Mouse (Mus musculus) cerebellum, adult (tissue): Measurements from ENCODE around the gene Mfap3l.
"Not testable (repeated sequence)": the region's sequence is repeated elsewhere in the genome, so short reads cannot be mapped to it uniquely, and the experiment has no call there.

Source experiments
- ATAC-seq: cut with Nextera tagmentation; 2 replicates; pipeline ENCODE4 v1.9.2; 2017; ENCODE audit warnings: mild to moderate bottlenecking, moderate library complexity, mixed read lengths; ENCODE audit not compliant: insufficient number of reproducible peaks, low FRiP score, low TSS enrichment

The Mfap3l gene

GRCm38 (mm10) chr8:60647291-60647690 lies 14.7 kb downstream of the Mfap3l start:
- ATAC-seq = no peak

- ATAC-seq = no peak
Observed at GRCm38 (mm10) chr8:60649081-60649480, 16.5 kb downstream of the Mfap3l start.

- ATAC-seq = peak; percentile 60
Observed at GRCm38 (mm10) chr8:60650119-60650518, 17.5 kb downstream of the Mfap3l start.

DNA sequence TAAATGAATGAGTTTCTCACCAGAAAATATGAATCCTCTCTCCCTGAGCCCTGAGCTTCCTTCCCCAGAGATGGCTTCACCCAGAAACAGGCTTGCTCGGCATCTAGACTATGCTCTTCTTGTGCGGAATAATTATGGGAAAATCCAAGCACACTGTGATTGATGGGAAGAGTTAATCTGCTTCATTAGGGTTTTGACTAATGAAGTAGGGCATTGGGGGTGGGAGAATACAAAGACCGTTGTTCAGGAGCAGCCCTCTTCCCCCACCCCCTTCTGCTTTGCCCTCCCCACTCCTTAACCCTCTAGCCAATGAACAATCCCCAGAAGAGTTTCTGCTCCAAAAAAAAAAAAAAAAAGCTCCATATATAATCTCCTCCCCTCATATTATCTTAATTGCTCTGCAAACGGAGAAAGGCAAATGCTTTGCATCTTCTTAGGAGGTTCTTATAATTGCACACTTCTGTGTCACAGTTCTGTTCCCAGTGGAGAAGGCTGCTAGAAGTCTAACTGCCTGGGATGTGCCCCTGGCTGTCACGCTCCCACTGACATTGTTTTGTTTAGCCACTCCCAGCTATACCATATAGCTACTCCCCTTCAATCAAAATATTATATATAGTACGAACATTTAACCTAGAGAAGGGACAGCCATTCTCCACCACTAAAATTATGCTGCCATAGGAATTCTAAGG lies 24.9 kb downstream of the Mfap3l start:
- ATAC-seq = no peak

DNA sequence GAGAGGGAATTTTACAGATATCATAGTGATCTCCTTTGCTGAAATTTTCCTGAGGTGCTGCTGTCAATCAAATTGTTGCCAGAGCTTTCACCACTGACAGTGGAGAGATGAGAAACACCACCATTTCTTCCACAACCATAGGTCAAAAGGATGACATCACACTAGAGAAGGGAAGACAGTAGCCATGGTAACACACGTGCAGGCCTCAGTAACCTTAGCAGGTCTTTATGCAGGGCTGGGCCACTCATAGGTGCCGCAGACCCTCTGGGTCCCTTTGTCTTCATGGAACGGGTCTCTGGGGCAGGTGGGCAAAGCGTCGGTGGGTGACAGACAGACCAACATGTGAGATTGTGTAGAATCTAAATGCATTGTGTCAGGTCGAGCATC lies 25.5 kb downstream of the Mfap3l start:
- no peak for ATAC-seq

GRCm38 (mm10) chr8:60658686-60659085 lies 26.1 kb downstream of the Mfap3l start:
- not testable (repeated sequence) for ATAC-seq

DNA sequence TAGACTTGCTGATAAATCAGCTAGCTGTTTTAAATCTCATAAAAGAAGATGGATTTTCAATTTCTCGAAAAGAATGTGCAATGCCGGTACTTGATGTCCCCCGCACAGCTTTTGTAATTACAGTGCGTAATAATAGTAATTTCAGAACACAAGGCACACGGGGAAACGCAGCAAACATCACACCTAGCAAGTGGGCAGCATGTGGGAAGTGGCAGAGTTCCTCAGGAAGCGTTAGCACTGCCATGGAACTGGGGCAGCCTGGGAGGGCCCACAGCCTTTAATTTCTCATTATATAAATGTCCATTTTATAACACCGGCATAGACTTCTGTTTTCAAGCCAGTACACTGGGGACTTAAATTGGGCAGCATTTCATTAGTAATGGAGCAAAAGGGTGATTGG lies 27.1 kb downstream of the Mfap3l start:
- no peak for ATAC-seq

DNA sequence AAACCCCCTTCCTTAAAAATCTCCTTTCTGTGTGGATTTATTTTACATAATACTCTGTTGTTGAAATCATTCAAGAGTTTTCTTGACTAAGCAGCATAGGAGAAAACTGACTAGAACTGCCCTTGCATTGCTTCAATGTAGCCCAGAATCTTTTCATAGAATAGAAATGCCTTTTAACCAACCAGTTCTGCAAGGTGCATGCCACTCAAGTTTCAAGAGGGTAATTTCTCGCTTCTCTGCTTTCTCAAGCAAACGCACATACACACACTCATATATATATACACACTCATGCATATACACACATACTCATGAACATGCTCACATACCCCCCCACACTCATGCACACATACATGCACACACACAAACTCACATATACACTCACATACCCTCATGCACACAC lies 28.6 kb downstream of the Mfap3l start:
- ATAC-seq = no peak

GRCm38 (mm10) chr8:60663552-60663951 lies 30.9 kb downstream of the Mfap3l start:
- ATAC-seq = no peak

- no peak for ATAC-seq
Observed at GRCm38 (mm10) chr8:60665821-60666220, 33.2 kb downstream of the Mfap3l start.

- ATAC-seq = peak; percentile 27; the same call in 1 of the 2 replicates
Observed at GRCm38 (mm10) chr8:60666852-60667251, 34.2 kb downstream of the Mfap3l start.

GRCm38 (mm10) chr8:60678590-60678989 lies 46.0 kb downstream of the Mfap3l start:
- no peak for ATAC-seq

- ATAC-seq = no peak
Observed at GRCm38 (mm10) chr8:60681811-60682210, 49.2 kb downstream of the Mfap3l start.

DNA sequence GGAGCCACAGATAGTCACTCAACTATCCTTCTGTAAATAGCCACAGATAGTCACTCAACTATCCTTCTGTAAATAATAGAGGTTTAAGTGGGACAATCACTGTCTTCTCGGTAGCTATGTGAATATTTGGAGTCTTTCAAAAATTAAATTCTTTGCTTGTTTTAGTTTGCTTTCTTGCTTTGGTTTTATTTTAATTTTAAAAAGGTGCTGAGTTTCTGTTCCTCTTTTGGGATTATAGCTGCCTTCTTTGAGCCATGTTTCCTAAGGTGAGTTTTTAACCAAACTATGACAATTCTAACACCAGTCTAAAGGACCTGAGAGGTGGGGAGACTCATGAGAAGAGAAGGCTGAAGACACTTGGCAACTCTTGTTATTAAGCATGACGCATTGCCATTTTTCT lies 49.7 kb downstream of the Mfap3l start:
- ATAC-seq = no peak

- no peak for ATAC-seq
Observed at GRCm38 (mm10) chr8:60711516-60712086, 79.0 kb downstream of the Mfap3l start.

- no peak for ATAC-seq
Observed at GRCm38 (mm10) chr8:60714724-60715123, 82.1 kb downstream of the Mfap3l start.

DNA sequence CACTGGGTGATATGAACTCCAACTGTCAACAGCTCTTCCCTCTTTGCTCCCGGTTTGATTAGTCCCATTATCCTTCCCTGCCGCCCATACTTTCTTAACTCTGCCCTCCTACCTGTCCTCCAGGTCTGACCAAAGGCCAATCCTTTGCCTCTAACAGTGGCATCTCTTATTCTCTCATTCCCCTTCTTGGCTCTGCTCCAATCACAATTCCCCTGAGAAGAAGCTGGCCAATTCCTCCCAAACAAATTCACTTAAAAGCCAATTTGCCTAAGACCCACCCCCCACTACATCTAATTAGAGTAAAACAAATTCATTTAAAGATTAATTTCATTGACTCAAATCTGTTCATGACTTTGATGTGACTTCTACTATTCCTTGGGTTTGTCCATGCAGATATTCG lies 86.1 kb downstream of the Mfap3l start:
- no peak for ATAC-seq
